Mouse (Mus musculus) heart, embryonic 16.5 days (tissue): ENCODE data around the gene Tulp3. TPM values are rescaled to one million over a fixed set of nuclear protein-coding genes. Genes with fewer than 3 reads are reported as not detected.

Experiments
- ATAC-seq: fragments of 200-750 bp; cut with Nextera tagmentation; replicated peaks from 2 replicates; pipeline ENCODE4 v1.8.0; 2017; ENCODE audit warnings: moderate number of reproducible peaks; ENCODE audit not compliant: insufficient read depth, low FRiP score; ENCODE audit errors: extremely low read depth
- H3K27ac ChIP-seq: fragments of 300-500 bp; sonication (generic); 2 replicates; pipeline ENCODE4 v1.5.1; 2014; ENCODE audit warnings: mild to moderate bottlenecking, low read length, control low read depth, moderate library complexity
- H3K27me3 ChIP-seq: fragments of 300-500 bp; sonication (generic); 2 replicates; pipeline ENCODE4 v1.6.1; 2014; ENCODE audit warnings: low read length, mixed read lengths; ENCODE audit not compliant: control insufficient read depth, insufficient read depth
- H3K36me3 ChIP-seq: fragments of 300-500 bp; sonication (generic); 2 replicates; pipeline ENCODE4 v1.6.1; 2014; ENCODE audit not compliant: control insufficient read depth, insufficient read depth
- H3K4me1 ChIP-seq: fragments of 300-500 bp; sonication (generic); 2 replicates; pipeline ENCODE4 v1.6.1; 2014; ENCODE audit warnings: low read length, mixed read lengths; ENCODE audit not compliant: control insufficient read depth, insufficient read depth
- H3K4me2 ChIP-seq: fragments of 300-500 bp; sonication (generic); 2 replicates; pipeline ENCODE4 v1.6.1; 2014; ENCODE audit warnings: low read depth, mild to moderate bottlenecking, control low read depth, low read length
- H3K4me3 ChIP-seq: fragments of 300-500 bp; sonication (generic); 2 replicates; pipeline ENCODE4 v1.5.1; 2014; ENCODE audit warnings: mild to moderate bottlenecking, control low read depth, low read length
- H3K9ac ChIP-seq: fragments of 300-500 bp; sonication (generic); 2 replicates; pipeline ENCODE4 v1.6.1; 2014; ENCODE audit warnings: low read length, control low read depth
- H3K9me3 ChIP-seq: fragments of 300-500 bp; sonication (generic); replicated peaks from 2 replicates; pipeline ENCODE4 v1.6.1; 2016; ENCODE audit warnings: low read length; ENCODE audit not compliant: control insufficient read depth
- WGBS: fragments of 180-500 bp; shearing (Covaris S2); extraction: QIAGEN DNeasy Blood & Tissue Kit; methylation state at CpG from one replicate; pipeline ENCODE4 v1.1.7; 2014; 5-methylcytosine and 5-hydroxymethylcytosine counted together
- polyA plus RNA-seq: library from polyadenylated mRNA; unstranded; fragments of >200 nt; fragmentation: Nextera tagmentation; extraction: Ambion mirVana; gene quantifications from 2 replicates; pipeline ENCODE4 v1.2.1, GENCODE M21; 2015

Tulp3 gene
- polyA plus RNA-seq, 1 experiment from 2014 or later = 11.1 TPM

DNA sequence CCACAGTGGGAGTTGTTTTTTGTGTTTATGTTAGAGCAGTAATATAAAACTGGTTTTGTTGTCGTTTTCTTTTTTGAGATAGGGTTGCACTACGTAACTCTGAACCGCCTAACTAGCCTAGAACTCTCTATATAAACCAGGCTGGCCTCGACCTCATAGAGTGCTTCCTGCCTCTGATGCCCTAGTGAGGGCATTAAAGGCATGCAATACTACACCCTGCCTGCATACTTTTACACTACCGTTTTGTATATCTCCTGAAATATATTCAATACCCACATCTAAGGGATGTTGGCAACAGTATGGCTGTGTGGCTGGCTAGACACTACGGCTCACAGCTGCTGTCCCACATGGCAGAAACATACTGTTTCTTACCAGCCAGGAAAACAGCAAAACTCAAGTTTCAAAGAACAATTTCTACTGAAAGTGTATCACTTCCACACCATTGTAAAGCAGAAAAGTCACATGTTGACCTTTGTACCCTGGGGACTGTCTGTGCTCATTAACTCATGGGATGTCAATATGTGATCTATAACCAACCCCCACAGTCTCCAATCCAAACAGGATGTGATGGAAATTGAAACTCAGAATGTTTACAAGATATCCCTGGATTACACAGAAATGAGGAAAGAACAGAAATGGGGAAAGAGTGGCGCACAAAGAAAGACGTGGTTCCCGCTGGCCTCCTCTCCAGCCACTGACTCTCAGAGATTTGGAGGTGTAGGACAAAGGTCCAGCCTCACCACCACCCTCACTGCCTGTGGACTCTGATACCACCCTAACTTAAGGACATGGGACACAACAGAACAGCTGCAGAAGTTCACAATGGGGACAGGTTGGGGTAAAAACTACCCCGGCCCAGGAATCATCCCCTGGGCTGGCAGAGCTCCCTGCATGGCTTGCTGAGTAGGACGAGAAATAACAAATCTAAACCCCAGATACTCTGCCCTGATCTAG, 78.2 kb downstream of the Tulp3 start:
- Histone ChIP-seq H3K27me3 (no peaks in the 10 kb centered on the region), H3K4me3 (no peak overlapping the region), H3K4me2 (no peak overlapping the region), H3K9ac (no peak overlapping the region), H3K4me1 (no peaks in the 10 kb centered on the region), H3K36me3 (no peaks in the 10 kb centered on the region), H3K27ac (no peak overlapping the region), H3K9me3 (no peaks in the 10 kb centered on the region)
- ATAC-seq = no peak
- 81% methylated on average over 11 of the region's 11 CpGs for WGBS

DNA sequence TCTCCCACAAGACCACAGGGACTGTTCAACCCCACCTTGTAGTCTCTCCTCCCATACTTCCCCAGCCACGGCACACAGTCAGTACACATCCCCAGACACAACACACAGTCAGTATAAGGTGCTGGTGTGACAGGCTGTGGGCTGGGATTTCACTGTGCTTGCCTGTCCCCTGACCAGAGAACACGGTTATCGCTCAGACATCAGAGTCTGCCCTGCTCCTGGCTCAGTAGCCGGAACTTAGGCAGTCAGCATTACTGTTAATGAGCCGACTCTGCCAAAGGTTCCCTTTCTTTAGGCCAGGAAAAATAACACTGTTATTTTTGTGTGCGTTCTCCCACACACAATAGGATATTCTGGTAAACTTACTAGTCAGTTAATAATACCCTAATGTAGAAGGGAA, 79.3 kb downstream of the Tulp3 start:
- H3K27ac ChIP-seq = no peak overlapping the region
- H3K9ac ChIP-seq = no peak overlapping the region
- H3K4me3 ChIP-seq = no peak overlapping the region
- H3K9me3 ChIP-seq = no peaks in the 10 kb centered on the region
- H3K27me3 ChIP-seq = no peaks in the 10 kb centered on the region
- no peaks in the 10 kb centered on the region for H3K36me3 ChIP-seq
- ATAC-seq = no peak
- no peak overlapping the region for H3K4me2 ChIP-seq
- no peaks in the 10 kb centered on the region for H3K4me1 ChIP-seq
- 81% methylated on average over 6 of the region's 6 CpGs for WGBS

DNA sequence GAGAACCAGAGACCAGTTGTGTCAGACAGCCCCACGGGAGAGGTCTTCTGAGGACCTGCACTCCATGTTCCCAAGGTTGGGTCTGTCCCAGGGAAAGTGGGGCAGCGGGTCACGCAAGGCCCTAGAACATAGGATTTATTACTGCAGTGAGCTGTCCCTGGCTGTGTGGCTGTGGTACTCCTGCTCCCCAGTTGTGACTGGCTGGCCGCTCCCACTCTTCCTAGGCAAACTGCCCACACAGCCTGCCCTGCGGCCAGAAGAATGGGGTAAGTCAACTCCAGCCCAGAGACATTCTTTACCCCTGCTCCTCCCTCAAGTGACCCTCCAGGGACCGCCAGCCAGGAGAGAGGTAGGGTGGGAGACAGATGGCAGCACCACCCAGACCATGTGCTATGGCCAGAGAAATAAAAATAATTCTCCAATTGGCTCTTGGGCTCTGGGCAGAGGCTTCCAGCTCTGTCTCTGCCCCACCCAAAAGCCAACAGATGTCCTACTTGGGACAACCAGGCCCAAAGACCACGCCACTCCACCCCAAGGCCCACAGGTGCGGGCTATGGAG, 80.1 kb downstream of the Tulp3 start:
- Histone ChIP-seq H3K36me3 (no peaks in the 10 kb centered on the region), H3K4me1 (no peaks in the 10 kb centered on the region), H3K27ac (no peak overlapping the region), H3K9me3 (no peaks in the 10 kb centered on the region), H3K27me3 (no peaks in the 10 kb centered on the region), H3K4me2 (no peak overlapping the region), H3K9ac (no peak overlapping the region), H3K4me3 (no peak overlapping the region)
- ATAC-seq = no peak
- 91% methylated on average over 8 of the region's 8 CpGs for WGBS

DNA sequence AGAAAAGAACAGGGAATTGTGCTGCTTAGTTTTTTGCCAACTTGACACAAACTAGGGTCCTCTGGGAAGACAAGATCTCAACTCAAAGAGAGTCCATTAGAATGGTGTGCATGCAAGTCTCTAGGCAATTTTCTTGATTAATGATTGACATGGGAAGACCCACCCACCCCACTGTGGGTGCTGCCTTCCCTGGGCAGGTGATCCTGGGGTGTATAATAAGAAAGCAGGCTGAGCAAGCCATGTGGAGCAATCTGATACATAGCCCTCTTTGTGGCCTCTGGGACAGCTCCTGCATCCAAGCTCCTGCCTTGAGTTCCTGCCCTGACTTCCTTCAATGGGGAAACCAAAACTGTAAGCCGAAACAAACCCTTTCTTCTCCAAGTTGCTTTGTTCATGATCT, 82.1 kb downstream of the Tulp3 start:
- Histone ChIP-seq H3K9ac (no peak overlapping the region), H3K9me3 (no peaks in the 10 kb centered on the region), H3K27ac (no peak overlapping the region), H3K36me3 (no peaks in the 10 kb centered on the region), H3K4me3 (no peak overlapping the region), H3K4me2 (no peak overlapping the region), H3K4me1 (no peaks in the 10 kb centered on the region), H3K27me3 (no peaks in the 10 kb centered on the region)
- no peak for ATAC-seq
- WGBS = 78% methylated on average over 1 of the region's 1 CpGs

DNA sequence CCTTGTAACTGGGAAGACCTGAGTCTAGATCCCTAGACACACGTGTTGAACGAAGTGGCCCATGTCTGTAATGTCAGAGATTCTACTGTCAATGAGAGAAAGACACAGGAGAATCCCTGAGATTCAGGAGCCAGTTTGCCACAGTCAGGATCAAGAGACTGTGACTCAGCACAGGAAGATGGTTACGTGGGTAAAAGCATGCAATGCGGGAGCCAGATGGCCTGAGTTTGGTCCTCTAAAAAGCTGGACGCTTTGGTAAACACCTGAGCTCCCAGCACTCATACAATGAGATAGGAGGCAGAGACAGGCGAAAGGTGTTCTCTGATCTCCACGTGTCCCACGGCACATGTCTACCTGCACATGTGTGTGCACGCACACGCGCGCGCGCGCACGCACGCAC, 82.9 kb downstream of the Tulp3 start:
- no peak overlapping the region for H3K9ac ChIP-seq
- H3K36me3 ChIP-seq = no peaks in the 10 kb centered on the region
- no peak overlapping the region for H3K4me2 ChIP-seq
- no peaks in the 10 kb centered on the region for H3K4me1 ChIP-seq
- no peaks in the 10 kb centered on the region for H3K9me3 ChIP-seq
- no peak overlapping the region for H3K4me3 ChIP-seq
- H3K27me3 ChIP-seq = no peaks in the 10 kb centered on the region
- no peak for ATAC-seq
- H3K27ac ChIP-seq = no peak overlapping the region
- WGBS = 95% methylated on average over 17 of the region's 17 CpGs

Other genes with a start within 250 kb of the Tulp3 start
- gene Tspan9, start 212.3 kb downstream of the Tulp3 start, polyA plus RNA-seq = 138 and 151 TPM in 2 replicates
- 2.5 and 2.7 TPM in 2 replicates for gene Tead4, start 55.0 kb downstream of the Tulp3 start, polyA plus RNA-seq
- 79.2 and 82.5 TPM in 2 replicates for gene Rhno1, start 7.1 kb upstream of the Tulp3 start, polyA plus RNA-seq
- 26.3 and 26.4 TPM in 2 replicates for gene Foxm1, start 7.1 kb upstream of the Tulp3 start, polyA plus RNA-seq
- gene Tex52, start 19.6 kb upstream of the Tulp3 start, polyA plus RNA-seq = 0.14 and 0.22 TPM in 2 replicates
- gene Gm44596, start 19.7 kb upstream of the Tulp3 start, polyA plus RNA-seq = not detected in 2 replicates
- gene Nrip2, start 43.4 kb upstream of the Tulp3 start, polyA plus RNA-seq = 3.4 and 4.1 TPM in 2 replicates
- 28.4 and 35.6 TPM in 2 replicates for gene Itfg2, start 69.1 kb upstream of the Tulp3 start, polyA plus RNA-seq
- 281 and 301 TPM in 2 replicates for gene Fkbp4, start 82.8 kb upstream of the Tulp3 start, polyA plus RNA-seq
- gene Pzp, start 170.9 kb upstream of the Tulp3 start, polyA plus RNA-seq = 0.63 and 1.2 TPM in 2 replicates
- 1.8 and 2.0 TPM in 2 replicates for gene A2ml1, start 225.8 kb upstream of the Tulp3 start, polyA plus RNA-seq